Comparison of ENCODE assay signal across 20 mouse cellular contexts in genomic region chr7:67596961-67597360, GRCm38 (mm10). TPM values are rescaled to one million over a fixed set of nuclear protein-coding genes. Genes with fewer than 3 reads are reported as not detected.
DNase-seq lines count a peak whose midpoint lies in the region; ATAC-seq lines count a peak whose summit lies in the region.
"Had no signal": no experiment of that assay in that cellular context is flagged by ENCODE, and none has a peak within 500 bp of the region (broad histone marks: within the 10 kb centered on the region; RNA-seq: fewer than 3 reads in every experiment).

No protein-coding gene starts in this region.

- ATAC-seq in forebrain, embryonic 15.5 days (replicated peaks), result 0 out of 2 replicates have a peak, but pooled peaks have one; percentile 23
- ATAC-seq in megakaryocyte, adult 5-6 weeks (ENCODE audit: poor library complexity, severe bottlenecking), result peak; percentile 67
- no peak for ATAC-seq in hindbrain, embryonic 11.5 days (ENCODE audit: low FRiP score)
- ATAC-seq: forebrain, embryonic 13.5 days; intestine, embryonic 16.5 days had no signal

- H3K36me3 ChIP-seq in forebrain, embryonic 15.5 days, result no peaks in the 10 kb centered on the region
- H3K36me3 ChIP-seq in forebrain, embryonic 10.5 days (replicated peaks), result no peaks in the 10 kb centered on the region
- H3K36me3 ChIP-seq in hindbrain, embryonic 11.5 days (ENCODE audit: control insufficient read depth, insufficient read depth, low read length), result no peaks in the 10 kb centered on the region
- H3K36me3 ChIP-seq: embryonic facial prominence, embryonic 12.5 days; heart, embryonic 10.5 days; hindbrain, embryonic 10.5 days; hindbrain, embryonic 15.5 days had no signal

- no peak overlapping the region for H3K27ac ChIP-seq in forebrain, embryonic 15.5 days (replicated peaks)
- H3K27ac ChIP-seq in forebrain, embryonic 10.5 days, result no peak overlapping the region
- H3K27ac ChIP-seq in hindbrain, embryonic 11.5 days (ENCODE audit: low read depth, low read length), result no peak overlapping the region
- H3K27ac ChIP-seq: forebrain, embryonic 13.5 days; hindbrain, embryonic 10.5 days; hindbrain, embryonic 15.5 days had no signal

- no peaks in the 10 kb centered on the region; the same call in 1 of the 2 replicates for H3K4me1 ChIP-seq in forebrain, embryonic 15.5 days
- H3K4me1 ChIP-seq in forebrain, embryonic 10.5 days, result peaks cover 22% of the 10 kb centered on the region
- H3K4me1 ChIP-seq in hindbrain, embryonic 11.5 days (replicated peaks; ENCODE audit: control insufficient read depth, insufficient read depth, low read length), result no peaks in the 10 kb centered on the region

- H3K27me3 ChIP-seq in forebrain, embryonic 15.5 days, result peaks cover 7% of the 10 kb centered on the region; the same call in 1 of the 2 replicates
- no peaks in the 10 kb centered on the region for H3K27me3 ChIP-seq in forebrain, embryonic 10.5 days (ENCODE audit: poor library complexity, severe bottlenecking)
- H3K27me3 ChIP-seq in hindbrain, embryonic 11.5 days (ENCODE audit: control insufficient read depth, insufficient read depth, low read length), result no peaks in the 10 kb centered on the region
- H3K27me3 ChIP-seq: embryonic facial prominence, embryonic 12.5 days; hindbrain, embryonic 15.5 days had no signal

- H3K4me3 ChIP-seq in forebrain, embryonic 15.5 days, result no peak overlapping the region
- H3K4me3 ChIP-seq in forebrain, embryonic 10.5 days, result no peak overlapping the region
- no peak overlapping the region for H3K4me3 ChIP-seq in hindbrain, embryonic 11.5 days (ENCODE audit: low read depth, low read length)
- H3K4me3 ChIP-seq: embryonic facial prominence, embryonic 12.5 days; forebrain, embryonic 13.5 days; heart, embryonic 10.5 days; hindbrain, embryonic 10.5 days; hindbrain, embryonic 15.5 days had no signal

- no peak overlapping the region for H3K9ac ChIP-seq in forebrain, embryonic 15.5 days (replicated peaks)
- no peak overlapping the region for H3K9ac ChIP-seq in hindbrain, embryonic 11.5 days (ENCODE audit: low read depth, low read length)
- H3K9ac ChIP-seq: embryonic facial prominence, embryonic 12.5 days; forebrain, embryonic 13.5 days; hindbrain, embryonic 15.5 days had no signal

- no peaks in the 10 kb centered on the region for H3K9me3 ChIP-seq in forebrain, embryonic 15.5 days
- H3K9me3 ChIP-seq in forebrain, embryonic 10.5 days, result no peaks in the 10 kb centered on the region
- no peaks in the 10 kb centered on the region for H3K9me3 ChIP-seq in hindbrain, embryonic 11.5 days (ENCODE audit: control insufficient read depth, low read length)
- H3K9me3 ChIP-seq: embryonic facial prominence, embryonic 12.5 days; forebrain, embryonic 13.5 days; heart, embryonic 10.5 days; hindbrain, embryonic 10.5 days; hindbrain, embryonic 15.5 days had no signal

- no peak for DNase-seq in forebrain, embryonic 10.5 days (ENCODE audit: extremely low spot score, low spot score)
- peak; percentile 63 for DNase-seq in 416B (ENCODE audit: low read depth)
- DNase-seq in MEL-GATA-1-ER (ENCODE audit: extremely low read depth, low read depth), result peak; percentile 4
- no peak for DNase-seq in cerebellum, adult 9-11 months
- no peak for DNase-seq in hindbrain, embryonic 11.5 days (ENCODE audit: low spot score)
- no peak for DNase-seq in lung, postnatal 14 days
- DNase-seq: adrenal gland, postnatal 14 days; cerebellum, adult 18-20 months; cerebellum, postnatal 10 days; embryo, embryonic 11 days; gastrocnemius, postnatal 14 days; kidney, adult 2 months had no signal

- 83% methylated on average over 1 of the region's 1 CpGs for WGBS in forebrain, embryonic 15.5 days
- 86% methylated on average over 1 of the region's 1 CpGs for WGBS in forebrain, embryonic 10.5 days
- WGBS in hindbrain, embryonic 11.5 days, result 71% methylated on average over 1 of the region's 1 CpGs

- H3K4me2 ChIP-seq in forebrain, embryonic 15.5 days (replicated peaks), result no peak overlapping the region
- H3K4me2 ChIP-seq in hindbrain, embryonic 11.5 days (replicated peaks; ENCODE audit: low read depth, low read length), result no peak overlapping the region
- H3K4me2 ChIP-seq: embryonic facial prominence, embryonic 12.5 days; forebrain, embryonic 13.5 days; hindbrain, embryonic 15.5 days had no signal

RNA-seq across cellular contexts. Expression of gene Lrrc28, which starts 48.1 kb away (rescaled TPM):
- polyA plus RNA-seq in forebrain, embryonic 15.5 days (2015; fragmentation: Nextera tagmentation; extraction: Ambion mirVana), result 29.2 and 31.0 TPM in 2 replicates
- 16.0 and 16.7 TPM in 2 replicates for polyA plus RNA-seq in forebrain, embryonic 10.5 days (2016; fragmentation: Nextera tagmentation; extraction: Ambion mirVana)
- total RNA-seq in megakaryocyte, adult 5-6 weeks (2015), result 6.8 and 10.2 TPM in 2 replicates
- total RNA-seq in megakaryocyte, adult 5-6 weeks (2017), result 9.0 and 13.0 TPM in 2 replicates
- polyA plus RNA-seq in hindbrain, embryonic 11.5 days (2014; fragmentation: Nextera tagmentation; extraction: Ambion mirVana), result 26.3 and 27.2 TPM in 2 replicates

RNA-seq across cellular contexts. Expression of gene Ttc23, which starts 50.2 kb away (rescaled TPM):
- 8.9 and 9.4 TPM in 2 replicates for polyA plus RNA-seq in forebrain, embryonic 15.5 days (2015; fragmentation: Nextera tagmentation; extraction: Ambion mirVana)
- 33.9 and 36.0 TPM in 2 replicates for polyA plus RNA-seq in forebrain, embryonic 10.5 days (2016; fragmentation: Nextera tagmentation; extraction: Ambion mirVana)
- 0.36 and 1.9 TPM in 2 replicates for total RNA-seq in megakaryocyte, adult 5-6 weeks (2015)
- 0.69 and 2.1 TPM in 2 replicates for total RNA-seq in megakaryocyte, adult 5-6 weeks (2017)
- polyA plus RNA-seq in hindbrain, embryonic 11.5 days (2014; fragmentation: Nextera tagmentation; extraction: Ambion mirVana), result 32.4 and 33.3 TPM in 2 replicates

Comparison
In these comparisons a context has a peak if more than half of its experiments do, and no peak if none do; other contexts are left out.
1. DNase-seq: peak in 416B (single experiment) and MEL-GATA-1-ER (single experiment); none in forebrain, embryonic 10.5 days (single experiment), cerebellum, adult 9-11 months (single experiment), hindbrain, embryonic 11.5 days (single experiment) and lung, postnatal 14 days (single experiment).